Mouse (Mus musculus): ENCODE results near the gene Ddc. TPM values are rescaled to one million over a fixed set of nuclear protein-coding genes. Genes with fewer than 3 reads are reported as not detected.

Ddc gene
- total RNA-seq, 2 experiments from 2014 or later: 60.8 to 74.0 TPM

DNA sequence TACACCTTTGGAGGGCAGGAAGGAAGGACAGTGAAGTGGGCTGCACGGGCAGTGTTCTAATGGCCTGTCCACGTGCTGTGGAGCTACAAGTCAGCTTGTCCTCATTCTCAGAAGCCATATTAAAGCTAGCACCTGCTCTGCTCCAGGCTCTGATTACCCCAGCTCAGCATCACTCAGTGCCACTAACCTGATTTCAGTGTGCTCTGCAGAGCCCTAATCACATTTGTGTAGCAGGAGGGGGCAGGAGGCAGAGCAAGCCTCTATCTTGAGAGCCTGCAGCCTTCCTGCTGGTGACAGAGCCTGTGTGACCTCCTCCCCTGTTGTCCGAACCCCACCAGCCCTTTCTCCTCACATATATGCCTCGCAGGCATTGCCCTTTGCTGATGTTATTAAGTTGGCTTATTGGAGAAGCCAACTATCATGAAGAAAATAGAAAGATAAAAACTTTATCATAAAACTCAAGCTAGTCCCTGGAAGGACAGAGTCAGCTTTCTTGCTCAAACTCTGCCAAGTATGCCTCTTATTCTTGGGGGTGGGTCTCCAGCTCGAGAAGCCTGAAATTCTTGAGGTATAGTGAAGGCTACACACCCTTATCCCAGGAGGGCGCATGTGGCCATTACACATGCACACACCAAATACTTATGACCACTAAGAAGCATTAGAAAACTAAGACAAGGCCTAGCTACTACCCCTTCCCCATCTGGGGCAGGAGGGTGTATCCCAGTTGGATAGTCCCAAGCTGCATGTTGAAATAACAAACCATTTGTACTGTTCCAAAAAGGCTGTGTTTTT lies 47.3 kb downstream of the Ddc start:
- DNase-seq (ENCODE audit: low spot score in 2 of 2): no peak

- no peak for DNase-seq (ENCODE audit: low spot score in 2 of 2)
These were observed 48.2 kb downstream of the Ddc start for GRCm38 (mm10) chr11:11849513-11850311.

- DNase-seq (ENCODE audit: low spot score in 2 of 2): no peak
These were observed 49.5 kb downstream of the Ddc start for GRCm38 (mm10) chr11:11848467-11848866.

DNA sequence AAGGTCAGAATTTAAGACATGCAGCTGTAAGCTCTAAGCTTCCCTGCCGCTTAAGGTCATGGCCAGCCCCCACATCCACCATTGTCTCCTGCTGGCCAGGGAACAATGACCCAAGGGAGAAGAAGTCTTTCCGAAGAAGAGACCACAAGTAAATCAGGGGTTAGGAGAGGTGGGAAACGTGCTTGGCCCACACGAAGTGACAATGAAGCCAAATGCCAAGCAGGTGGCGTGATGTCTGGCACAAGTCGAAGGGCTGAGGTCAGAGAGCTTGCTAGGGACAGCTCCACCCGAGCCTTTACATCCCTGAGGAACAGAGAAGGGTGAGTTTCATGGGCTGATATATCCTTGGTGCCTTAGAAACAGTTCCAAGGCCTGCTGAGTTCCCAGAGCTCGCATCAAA lies 52.9 kb downstream of the Ddc start:
- DNase-seq (ENCODE audit: low spot score in 2 of 2): no peak

- peak; percentile 65 to 68 for DNase-seq (ENCODE audit: low spot score in 2 of 2)
These were observed 53.5 kb downstream of the Ddc start for GRCm38 (mm10) chr11:11844367-11844971.

GRCm38 (mm10) chr11:11841590-11841989 lies 56.4 kb downstream of the Ddc start:
- no peak for DNase-seq (ENCODE audit: low spot score in 2 of 2)

GRCm38 (mm10) chr11:11840746-11841145 lies 57.2 kb downstream of the Ddc start:
- DNase-seq (ENCODE audit: low spot score in 2 of 2): no peak

DNA sequence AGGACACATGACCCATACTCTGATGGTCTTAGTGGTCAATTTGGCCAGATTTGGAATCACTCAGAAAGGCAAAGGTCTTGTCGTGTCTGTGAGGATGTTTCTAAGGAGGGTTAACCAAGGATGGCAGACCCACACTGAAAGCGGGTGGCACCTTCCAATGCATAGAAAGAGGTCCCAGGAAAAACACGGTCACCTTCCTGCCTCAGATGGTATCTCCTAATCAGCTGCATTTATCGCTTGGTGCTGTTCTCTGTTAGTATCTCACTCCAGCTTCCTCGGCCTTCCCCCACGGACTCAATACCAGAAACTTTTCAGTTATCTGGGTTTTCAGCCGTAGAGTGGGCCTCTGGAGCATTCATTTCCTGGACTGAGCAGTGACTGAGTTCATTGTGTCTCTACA lies 58.1 kb downstream of the Ddc start:
- DNase-seq (ENCODE audit: low spot score in 2 of 2): no peak

GRCm38 (mm10) chr11:11837384-11837783 lies 60.6 kb downstream of the Ddc start:
- DNase-seq (ENCODE audit: low spot score in 2 of 2): no peak

DNA sequence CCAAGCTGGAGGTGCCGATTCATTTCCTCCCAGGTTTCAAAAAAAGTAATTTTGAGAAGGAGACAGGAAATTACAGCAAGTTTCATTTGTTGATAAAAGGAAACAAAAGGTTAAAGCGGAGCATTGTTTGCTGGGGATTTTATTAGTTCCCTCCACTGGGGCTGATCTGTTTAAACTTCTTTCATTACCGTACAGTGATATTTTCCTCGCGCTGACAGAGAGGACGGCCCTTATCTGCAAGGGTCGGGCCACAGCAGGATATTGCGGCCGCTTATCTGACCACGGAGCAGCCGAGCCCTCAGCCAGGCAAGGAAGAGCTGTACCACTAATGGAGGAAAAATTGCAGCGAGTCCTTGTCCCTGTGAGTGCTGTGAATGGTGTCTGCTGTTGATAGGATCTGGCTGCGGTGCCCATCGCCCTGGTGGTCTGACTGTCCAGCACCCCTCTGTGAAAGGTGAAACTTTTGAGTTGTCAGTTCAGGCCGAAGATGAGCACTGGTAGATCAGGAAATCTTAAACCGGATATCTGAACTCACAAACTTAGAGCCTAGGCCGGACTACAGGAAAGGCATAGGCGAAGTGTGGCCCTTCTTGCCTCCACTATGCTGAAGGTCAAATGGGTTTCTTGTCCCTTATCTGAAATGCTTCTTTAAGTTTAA lies 61.1 kb downstream of the Ddc start:
- DNase-seq (ENCODE audit: low spot score in 2 of 2): no peak

- no peak for DNase-seq (ENCODE audit: low spot score in 2 of 2)
These were observed 61.7 kb downstream of the Ddc start for GRCm38 (mm10) chr11:11836262-11836661.

DNA sequence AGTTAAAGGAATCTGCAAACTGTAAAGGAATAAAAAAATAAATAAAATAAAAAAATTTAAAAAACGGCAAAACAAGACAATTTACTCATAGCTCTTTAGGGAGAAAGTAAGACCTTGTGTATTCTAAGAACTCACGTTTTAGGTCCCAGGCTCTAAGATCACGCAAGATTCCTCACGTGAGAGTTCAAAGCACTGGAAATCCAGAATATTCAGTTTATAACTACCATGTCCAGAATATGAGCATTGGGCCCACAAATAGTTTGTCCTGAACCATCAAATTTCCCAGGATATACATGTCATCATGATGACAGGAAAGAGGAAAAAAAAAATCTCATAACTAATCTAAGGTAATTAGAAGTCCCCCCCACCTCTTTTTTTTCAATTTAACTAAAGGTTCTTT lies 62.2 kb downstream of the Ddc start:
- no peak for DNase-seq (ENCODE audit: low spot score in 2 of 2)

GRCm38 (mm10) chr11:11835361-11835760 lies 62.6 kb downstream of the Ddc start:
- DNase-seq (ENCODE audit: low spot score in 2 of 2): no peak

- no peak for DNase-seq (ENCODE audit: low spot score in 2 of 2)
These were observed 64.8 kb downstream of the Ddc start for GRCm38 (mm10) chr11:11833100-11833499.

DNA sequence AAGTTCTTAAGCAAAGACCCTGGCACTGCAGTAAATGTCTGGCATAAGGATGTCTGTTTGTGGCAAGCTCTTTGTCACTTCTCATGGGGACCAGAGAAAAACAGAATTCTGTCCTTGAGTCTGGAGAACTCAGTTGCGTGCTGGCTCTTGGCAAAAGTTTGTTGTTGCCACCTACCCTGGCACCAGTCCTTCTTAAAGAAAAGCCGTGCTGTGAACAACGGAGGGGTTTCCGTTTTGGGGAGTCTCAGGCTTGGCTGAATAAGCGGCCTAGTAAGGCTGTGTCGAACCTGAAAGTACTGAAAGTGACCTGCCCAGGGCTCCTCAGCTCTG lies 65.2 kb downstream of the Ddc start:
- no peak for DNase-seq (ENCODE audit: low spot score in 2 of 2)

- no peak for DNase-seq (ENCODE audit: low spot score in 2 of 2)
These were observed 65.8 kb downstream of the Ddc start for GRCm38 (mm10) chr11:11831940-11832754.

DNA sequence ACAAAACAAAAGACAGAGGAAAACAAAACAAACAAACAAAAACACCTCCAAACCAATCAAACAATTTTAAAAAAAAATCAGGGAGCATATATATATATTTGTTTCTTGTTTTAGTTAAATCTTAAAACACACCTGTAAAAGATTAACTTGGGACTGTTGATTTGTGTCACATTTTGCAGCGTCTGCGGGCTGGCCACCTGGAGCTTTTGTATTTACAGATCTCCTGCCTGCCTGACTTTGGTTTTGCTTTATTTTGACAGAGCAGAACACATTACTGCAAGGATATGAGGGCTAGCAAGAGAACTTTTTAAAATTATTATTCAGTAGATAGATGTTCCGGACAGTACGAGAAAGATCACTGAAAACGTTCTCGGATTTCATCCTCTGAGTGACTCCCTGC lies 66.4 kb downstream of the Ddc start:
- no peak for DNase-seq (ENCODE audit: low spot score in 2 of 2)

DNA sequence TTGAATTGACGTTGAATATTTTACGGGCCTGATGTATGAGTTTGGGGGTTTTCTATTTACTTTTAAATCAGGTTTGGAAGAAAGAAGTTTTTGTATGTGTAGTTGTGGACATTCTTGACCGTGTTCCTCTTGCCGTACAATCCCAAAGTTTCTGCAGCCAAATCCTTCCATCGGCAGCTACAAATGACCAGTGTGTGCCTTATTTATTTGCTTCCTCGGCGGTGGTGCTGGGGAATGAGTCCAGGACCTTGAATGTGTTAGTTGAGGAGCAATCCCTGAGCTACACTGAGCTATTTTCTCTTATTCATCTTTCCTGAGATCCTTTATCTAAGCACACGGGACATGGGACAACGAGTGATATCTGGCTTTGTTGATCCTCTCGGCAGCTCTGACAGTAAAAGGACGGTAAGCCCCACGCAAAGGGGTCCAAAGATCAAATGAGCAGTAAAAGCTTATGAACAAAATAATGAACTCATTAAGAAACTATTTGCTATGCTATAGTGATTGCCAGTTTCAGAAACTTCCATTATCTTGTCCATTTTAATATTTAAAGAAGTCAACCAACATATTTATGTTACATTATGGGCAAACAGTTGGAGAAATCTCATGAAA lies 67.0 kb downstream of the Ddc start:
- DNase-seq (ENCODE audit: low spot score in 2 of 2): no peak

DNA sequence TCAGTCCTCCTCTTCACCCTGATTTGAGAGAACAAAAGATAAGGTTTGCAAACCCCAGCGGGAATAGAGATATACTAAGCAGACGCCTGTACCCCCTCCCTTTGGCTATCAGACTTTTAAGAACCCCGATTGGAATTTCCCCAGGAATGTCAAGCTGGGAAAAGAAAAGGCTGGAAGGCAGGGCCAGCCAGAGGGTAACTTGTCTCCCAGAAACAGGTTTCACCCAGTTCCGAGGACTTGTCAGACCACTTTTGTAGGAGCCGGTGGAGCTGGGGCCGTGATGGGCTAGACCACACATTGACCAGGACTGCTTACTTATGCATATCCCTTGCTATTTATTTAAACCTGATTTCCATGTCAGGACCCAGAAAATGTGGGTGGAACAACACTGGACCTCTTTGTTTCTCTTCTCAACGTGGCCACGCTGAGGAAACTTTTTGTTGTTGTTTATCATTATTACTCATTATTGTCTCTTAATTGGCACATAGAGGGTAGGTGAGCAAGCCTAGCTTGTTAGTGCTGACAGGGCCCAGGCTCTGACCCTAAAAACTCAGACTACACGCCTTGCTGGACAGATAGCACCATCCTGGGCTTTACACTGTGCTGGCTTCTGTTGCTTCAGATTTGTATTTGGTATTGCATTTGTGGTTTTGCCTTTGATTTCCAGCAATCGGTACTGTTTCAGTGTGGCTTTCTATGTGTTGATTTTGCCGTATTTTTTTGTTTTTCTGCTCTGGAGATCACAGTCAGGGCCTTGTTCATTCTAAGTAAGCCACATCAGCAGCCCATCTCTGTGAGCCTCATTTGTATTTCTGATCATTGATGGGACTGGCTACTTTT lies 68.6 kb downstream of the Ddc start:
- DNase-seq (ENCODE audit: low spot score in 2 of 2): no peak
